Mouse (Mus musculus) limb, embryonic 15.5 days (tissue): ENCODE measurements around the gene Kif13a. TPM values are rescaled to one million over a fixed set of nuclear protein-coding genes. Genes with fewer than 3 reads are reported as not detected.

Source experiments
- ATAC-seq: fragments of 200-750 bp; cut with Nextera tagmentation; 2 replicates; pipeline ENCODE4 v1.8.0; 2017; ENCODE audit warnings: low read depth, moderate TSS enrichment; ENCODE audit not compliant: insufficient number of reproducible peaks, low FRiP score, low TSS enrichment
- H3K27ac ChIP-seq: fragments of 300-500 bp; sonication (generic); 2 replicates; pipeline ENCODE4 v1.5.1; 2015; ENCODE audit warnings: moderate library complexity, mild to moderate bottlenecking, inconsistent platforms
- H3K27me3 ChIP-seq: fragments of 300-500 bp; sonication (generic); 2 replicates; pipeline ENCODE4 v1.6.1; 2015; ENCODE audit warnings: inconsistent platforms
- H3K36me3 ChIP-seq: fragments of 300-500 bp; sonication (generic); 2 replicates; pipeline ENCODE4 v1.6.1; 2015; ENCODE audit warnings: inconsistent platforms
- H3K4me1 ChIP-seq: fragments of 300-500 bp; sonication (generic); 2 replicates; pipeline ENCODE4 v1.6.1; 2015; ENCODE audit warnings: inconsistent platforms
- H3K4me2 ChIP-seq: fragments of 300-500 bp; sonication (generic); 2 replicates; pipeline ENCODE4 v1.6.1; 2015; ENCODE audit warnings: mild to moderate bottlenecking, inconsistent platforms
- H3K4me3 ChIP-seq: fragments of 300-500 bp; sonication (generic); 2 replicates; pipeline ENCODE4 v1.5.1; 2015; ENCODE audit warnings: mild to moderate bottlenecking, inconsistent platforms
- H3K9ac ChIP-seq: fragments of 300-500 bp; sonication (generic); 2 replicates; pipeline ENCODE4 v1.6.1; 2015; ENCODE audit warnings: inconsistent platforms
- H3K9me3 ChIP-seq: fragments of 300-500 bp; sonication (generic); 2 replicates; pipeline ENCODE4 v1.6.1; 2016; ENCODE audit warnings: inconsistent platforms
- WGBS: fragments of 180-500 bp; shearing (Covaris S2); methylation state at CpG from one replicate; pipeline ENCODE4 v1.1.7; 2015; 5-methylcytosine and 5-hydroxymethylcytosine counted together
- polyA plus RNA-seq: library from polyadenylated mRNA; unstranded; fragments of >200 nt; fragmentation: Nextera tagmentation; extraction: Ambion mirVana; gene quantifications from 2 replicates; pipeline ENCODE4 v1.2.1, GENCODE M21; 2015

Gene Kif13a
- polyA plus RNA-seq, 1 experiment from 2014 or later, result 23.7 TPM

GRCm38 (mm10) chr13:46735808-46736478 lies 193.7 kb downstream of the Kif13a start:
- H3K9me3 ChIP-seq, result no peaks in the 10 kb centered on the region
- WGBS, result 1% methylated on average over 20 of the region's 20 CpGs
- H3K4me3 ChIP-seq, result peak overlapping the region; percentile 50
- peak overlapping the region; percentile 89 for H3K4me2 ChIP-seq
- ATAC-seq, result 0 out of 2 replicates have a peak, but pooled peaks have one; percentile 35
- H3K27ac ChIP-seq, result no peak overlapping the region; the same call in 1 of the 2 replicates
- H3K27me3 ChIP-seq, result no peaks in the 10 kb centered on the region
- no peaks in the 10 kb centered on the region for H3K36me3 ChIP-seq
- H3K9ac ChIP-seq, result peak overlapping the region; percentile 37
- peaks cover 14% of the 10 kb centered on the region for H3K4me1 ChIP-seq

- peak overlapping the region; percentile 37; the same call in 1 of the 2 replicates for H3K9ac ChIP-seq
These were observed 194.4 kb downstream of the Kif13a start for GRCm38 (mm10) chr13:46735219-46735807.

GRCm38 (mm10) chr13:46729998-46730397 lies 199.7 kb downstream of the Kif13a start:
- no peak overlapping the region for H3K4me3 ChIP-seq
- no peaks in the 10 kb centered on the region for H3K36me3 ChIP-seq
- no peak overlapping the region for H3K27ac ChIP-seq
- H3K27me3 ChIP-seq, result no peaks in the 10 kb centered on the region
- WGBS, result 55% methylated on average over 2 of the region's 2 CpGs
- H3K4me2 ChIP-seq, result no peak overlapping the region
- no peak overlapping the region for H3K9ac ChIP-seq
- no peaks in the 10 kb centered on the region for H3K9me3 ChIP-seq
- peaks cover 4% of the 10 kb centered on the region for H3K4me1 ChIP-seq
- ATAC-seq, result no peak

More at GRCm38 (mm10) chr13:46735219-46735807, 194.4 kb downstream of the Kif13a start:
- peak overlapping the region; percentile 89 for H3K4me2 ChIP-seq
- WGBS, result 33% methylated on average over 11 of the region's 11 CpGs
- H3K9me3 ChIP-seq, result no peaks in the 10 kb centered on the region
- peak overlapping the region; percentile 50 for H3K4me3 ChIP-seq
- peaks cover 14% of the 10 kb centered on the region for H3K4me1 ChIP-seq
- ATAC-seq, result no peak
- H3K27ac ChIP-seq, result no peak overlapping the region; the same call in 1 of the 2 replicates
- H3K27me3 ChIP-seq, result no peaks in the 10 kb centered on the region
- H3K36me3 ChIP-seq, result no peaks in the 10 kb centered on the region

- Histone ChIP-seq H3K27ac (peak overlapping the region; percentile 97), H3K4me3 (peak overlapping the region; percentile 100), H3K9ac (0 out of 2 replicates have a peak overlapping the region, but pooled peaks have one; percentile 20), H3K4me1 (peaks cover 11% of the 10 kb centered on the region), H3K27me3 (no peaks in the 10 kb centered on the region), H3K9me3 (no peaks in the 10 kb centered on the region), H3K36me3 (no peaks in the 10 kb centered on the region), H3K4me2 (peak overlapping the region; percentile 70)
- WGBS, result 22% methylated on average over 5 of the region's 5 CpGs
- no peak for ATAC-seq
These were observed 201.3 kb downstream of the Kif13a start for GRCm38 (mm10) chr13:46728411-46728810.

GRCm38 (mm10) chr13:46727837-46728268 lies 201.8 kb downstream of the Kif13a start, which contains the start of gene Nup153:
Nup153 (minus strand) TSS chr13:46727940.
- Histone ChIP-seq H3K27me3 (no peaks in the 10 kb centered on the region), H3K36me3 (no peaks in the 10 kb centered on the region), H3K9ac (peak within 1 kb of the TSS; percentile 93), H3K9me3 (no peaks in the 10 kb centered on the region), H3K4me2 (peak within 1 kb of the TSS; percentile 70), H3K27ac (peak within 1 kb of the TSS; percentile 97), H3K4me3 (peak within 1 kb of the TSS; percentile 100), H3K4me1 (peaks cover 11% of the 10 kb centered on the region)
- peak; percentile 91 for ATAC-seq
- 0% methylated on average over 44 of the region's 51 CpGs for WGBS

GRCm38 (mm10) chr13:46727038-46727836 lies 202.4 kb downstream of the Kif13a start:
- no peaks in the 10 kb centered on the region for H3K27me3 ChIP-seq
- peak overlapping the region; percentile 100 for H3K4me3 ChIP-seq
- H3K36me3 ChIP-seq, result no peaks in the 10 kb centered on the region
- under 1% methylated on average over 85 of the region's 85 CpGs for WGBS
- H3K9ac ChIP-seq, result peak overlapping the region; percentile 93
- no peaks in the 10 kb centered on the region for H3K9me3 ChIP-seq
- peaks cover 11% of the 10 kb centered on the region for H3K4me1 ChIP-seq
- H3K27ac ChIP-seq, result peak overlapping the region; percentile 97
- peak; percentile 82 for ATAC-seq
- peak overlapping the region; percentile 70 for H3K4me2 ChIP-seq

GRCm38 (mm10) chr13:46726288-46727037 lies 203.2 kb downstream of the Kif13a start:
- peak overlapping the region; percentile 93 for H3K9ac ChIP-seq
- H3K4me2 ChIP-seq, result peak overlapping the region; percentile 70
- no peak for ATAC-seq
- no peaks in the 10 kb centered on the region for H3K27me3 ChIP-seq
- no peaks in the 10 kb centered on the region for H3K9me3 ChIP-seq
- peak overlapping the region; percentile 97 for H3K27ac ChIP-seq
- H3K4me3 ChIP-seq, result peak overlapping the region; percentile 100
- peaks cover 11% of the 10 kb centered on the region for H3K4me1 ChIP-seq
- no peaks in the 10 kb centered on the region for H3K36me3 ChIP-seq
- WGBS, result under 1% methylated on average over 30 of the region's 30 CpGs

- Histone ChIP-seq H3K36me3 (no peaks in the 10 kb centered on the region), H3K4me1 (peaks cover 11% of the 10 kb centered on the region), H3K27me3 (no peaks in the 10 kb centered on the region), H3K4me3 (no peak overlapping the region), H3K4me2 (no peak overlapping the region), H3K9me3 (no peaks in the 10 kb centered on the region), H3K9ac (no peak overlapping the region), H3K27ac (no peak overlapping the region)
- ATAC-seq, result no peak
- WGBS, result 27% methylated on average over 2 of the region's 2 CpGs
These were observed 204.4 kb downstream of the Kif13a start for GRCm38 (mm10) chr13:46725227-46725626.

DNA sequence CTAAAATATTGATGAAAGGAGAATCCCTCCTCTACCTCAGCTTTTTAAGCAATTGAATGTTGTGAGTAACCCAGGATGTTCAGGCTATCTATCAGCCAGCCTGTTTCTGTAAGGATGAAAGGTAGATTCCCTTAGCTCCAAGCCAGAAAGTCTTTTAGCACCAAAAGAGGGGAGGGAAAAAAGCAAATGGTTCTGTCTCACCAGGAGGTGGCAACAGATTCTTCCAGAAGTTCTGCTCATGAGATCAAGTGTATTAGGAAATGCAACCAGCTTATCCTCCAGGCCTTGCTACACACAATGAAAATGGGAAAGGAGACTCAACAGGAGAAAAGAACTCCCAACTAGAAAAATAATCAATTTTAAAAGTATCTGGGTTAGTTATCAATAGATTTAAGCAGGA lies 205.3 kb downstream of the Kif13a start:
- H3K27me3 ChIP-seq, result no peaks in the 10 kb centered on the region
- H3K9ac ChIP-seq, result no peak overlapping the region
- H3K36me3 ChIP-seq, result no peaks in the 10 kb centered on the region
- H3K9me3 ChIP-seq, result no peaks in the 10 kb centered on the region
- peaks cover 11% of the 10 kb centered on the region for H3K4me1 ChIP-seq
- no peak overlapping the region for H3K4me3 ChIP-seq
- no peak for ATAC-seq
- no peak overlapping the region for H3K4me2 ChIP-seq
- no peak overlapping the region for H3K27ac ChIP-seq

DNA sequence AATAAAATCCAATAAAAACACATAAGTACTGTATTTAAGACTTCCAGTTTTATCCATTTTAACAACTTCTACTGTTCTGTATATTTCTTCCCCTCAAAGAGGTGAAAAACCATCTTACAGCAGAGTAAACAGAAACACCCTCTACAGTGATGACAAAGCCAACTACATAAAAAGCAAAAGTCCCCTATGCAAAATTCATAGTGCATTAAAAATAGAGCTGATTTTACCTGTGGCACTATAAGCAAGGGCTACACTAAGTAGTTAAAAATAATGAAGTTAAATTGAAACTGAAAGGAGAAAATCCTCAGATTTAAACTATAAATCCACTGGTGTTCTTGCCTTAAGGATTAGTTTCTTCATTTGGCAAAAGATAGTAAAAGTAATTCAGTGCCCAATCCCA lies 208.7 kb downstream of the Kif13a start:
- H3K9me3 ChIP-seq, result no peaks in the 10 kb centered on the region
- H3K27ac ChIP-seq, result no peak overlapping the region
- H3K4me2 ChIP-seq, result no peak overlapping the region
- H3K36me3 ChIP-seq, result peaks cover 3% of the 10 kb centered on the region; the same call in 1 of the 2 replicates
- H3K9ac ChIP-seq, result no peak overlapping the region
- ATAC-seq, result no peak
- no peak overlapping the region for H3K4me3 ChIP-seq
- no peaks in the 10 kb centered on the region for H3K27me3 ChIP-seq
- H3K4me1 ChIP-seq, result peaks cover 13% of the 10 kb centered on the region

GRCm38 (mm10) chr13:46718893-46719400 lies 210.7 kb downstream of the Kif13a start:
- H3K4me2 ChIP-seq, result no peak overlapping the region
- no peak for ATAC-seq
- H3K9me3 ChIP-seq, result no peaks in the 10 kb centered on the region
- H3K36me3 ChIP-seq, result peaks cover 9% of the 10 kb centered on the region; the same call in 1 of the 2 replicates
- no peaks in the 10 kb centered on the region for H3K27me3 ChIP-seq
- 0 out of 2 replicates have a peak, but pooled peaks cover 2% of the 10 kb centered on the region for H3K4me1 ChIP-seq
- H3K9ac ChIP-seq, result no peak overlapping the region
- no peak overlapping the region for H3K27ac ChIP-seq
- H3K4me3 ChIP-seq, result no peak overlapping the region
- WGBS, result 77% methylated on average over 5 of the region's 5 CpGs
